Mouse (Mus musculus): Measurements from ENCODE around the gene Adgrf1. TPM values are rescaled to one million over a fixed set of nuclear protein-coding genes. Genes with fewer than 3 reads are reported as not detected.

Gene Adgrf1
- polyA plus RNA-seq, 2 experiments, result 0.08 TPM; not detected in 1

DNA sequence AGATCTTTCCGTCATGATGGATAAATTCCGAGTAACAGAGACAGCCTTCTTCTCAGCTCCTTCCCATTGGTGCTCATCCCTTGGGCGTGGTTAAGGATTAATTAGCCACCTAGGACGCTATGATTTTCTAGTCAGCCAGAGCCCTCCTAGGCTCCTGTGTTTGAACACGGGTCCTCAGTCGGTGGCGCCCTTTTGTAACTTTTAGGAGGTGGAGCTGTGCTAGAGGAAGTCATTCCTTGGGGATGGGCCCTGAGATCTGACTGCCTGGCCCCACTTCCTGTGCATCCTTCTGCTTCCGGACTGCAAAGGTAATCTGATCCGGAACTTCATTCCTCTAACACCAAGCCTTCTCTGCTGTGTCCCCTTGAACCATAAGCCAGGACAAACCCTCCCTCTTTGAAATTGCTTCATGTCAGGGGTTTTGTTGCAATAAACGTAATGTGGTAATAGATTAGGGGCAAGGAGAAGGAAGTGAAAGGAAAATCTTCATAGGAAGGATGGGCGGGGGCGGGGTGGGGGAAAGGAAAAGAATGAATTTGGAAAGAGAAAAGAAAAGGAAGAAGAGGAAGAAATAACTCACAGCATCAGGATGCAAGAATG lies 13.5 kb upstream of the Adgrf1 start:
- H3K4me2 ChIP-seq (replicated peaks; ENCODE audit: low read depth, low read length, severe bottlenecking), result no peak overlapping the region
- WGBS, result 66% methylated on average over 12 of the region's 12 CpGs
- no peak overlapping the region for H3K4me3 ChIP-seq (replicated peaks; ENCODE audit: low read length)
- DNase-seq (ENCODE audit: low spot score), result no peak
- H3K4me1 ChIP-seq (ENCODE audit: control insufficient read depth, insufficient read depth, low read length), result 0 out of 2 replicates have a peak, but pooled peaks cover 5% of the 10 kb centered on the region
- H3K27ac ChIP-seq (replicated peaks; ENCODE audit: low read depth, low read length), result no peak overlapping the region
- H3K9ac ChIP-seq (ENCODE audit: low read depth, low read length, severe bottlenecking), result no peak overlapping the region
- no peaks in the 10 kb centered on the region for H3K27me3 ChIP-seq (ENCODE audit: control insufficient read depth, insufficient read depth, low read length)
- H3K9me3 ChIP-seq (ENCODE audit: control insufficient read depth, low read length), result no peaks in the 10 kb centered on the region
- no peak for TF ChIP-seq POLR2A (IDR thresholded peaks at IDR 0.05; ENCODE audit: borderline replicate concordance, extremely low read depth, insufficient read depth, insufficient read length)
- no peak for ATAC-seq (ENCODE audit: low FRiP score, low read depth)
- no peaks in the 10 kb centered on the region for H3K36me3 ChIP-seq (ENCODE audit: control insufficient read depth, insufficient read depth, low read length)

DNA sequence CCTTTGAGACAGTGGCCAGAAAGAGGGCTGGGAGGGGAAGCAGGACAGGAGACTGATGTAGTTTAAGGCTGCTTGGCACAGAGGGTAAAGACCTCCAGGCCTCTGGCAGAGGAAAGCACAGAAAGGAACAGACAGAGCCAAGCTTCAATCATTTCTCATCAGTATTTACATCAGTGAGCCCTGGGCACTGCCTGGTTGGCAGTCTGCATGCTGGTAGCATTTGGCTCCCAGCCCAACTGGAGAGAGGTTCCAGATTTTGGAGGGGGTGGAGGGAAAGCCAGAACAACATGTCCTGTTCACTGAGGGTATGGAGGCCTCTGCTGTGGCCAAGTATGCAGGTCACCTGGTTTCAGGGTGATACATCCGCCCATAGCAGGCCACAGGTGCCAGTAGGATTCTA lies 12.4 kb upstream of the Adgrf1 start:
- TF ChIP-seq POLR2A (IDR thresholded peaks at IDR 0.05; ENCODE audit: borderline replicate concordance, extremely low read depth, insufficient read depth, insufficient read length), result no peak
- Histone ChIP-seq H3K4me2 (replicated peaks; ENCODE audit: low read depth, low read length, severe bottlenecking) (no peak overlapping the region), H3K4me3 (replicated peaks; ENCODE audit: low read length) (no peak overlapping the region), H3K27me3 (ENCODE audit: control insufficient read depth, insufficient read depth, low read length) (no peaks in the 10 kb centered on the region), H3K27ac (replicated peaks; ENCODE audit: low read depth, low read length) (no peak overlapping the region), H3K9me3 (ENCODE audit: control insufficient read depth, low read length) (peaks cover 8% of the 10 kb centered on the region; the same call in 1 of the 2 replicates), H3K9ac (ENCODE audit: low read depth, low read length, severe bottlenecking) (no peak overlapping the region), H3K4me1 (ENCODE audit: control insufficient read depth, insufficient read depth, low read length) (0 out of 2 replicates have a peak, but pooled peaks cover 5% of the 10 kb centered on the region), H3K36me3 (ENCODE audit: control insufficient read depth, insufficient read depth, low read length) (no peaks in the 10 kb centered on the region)
- ATAC-seq (ENCODE audit: low FRiP score, low read depth), result no peak
- WGBS, result 88% methylated on average over 1 of the region's 1 CpGs
- DNase-seq (ENCODE audit: low spot score), result no peak

DNA sequence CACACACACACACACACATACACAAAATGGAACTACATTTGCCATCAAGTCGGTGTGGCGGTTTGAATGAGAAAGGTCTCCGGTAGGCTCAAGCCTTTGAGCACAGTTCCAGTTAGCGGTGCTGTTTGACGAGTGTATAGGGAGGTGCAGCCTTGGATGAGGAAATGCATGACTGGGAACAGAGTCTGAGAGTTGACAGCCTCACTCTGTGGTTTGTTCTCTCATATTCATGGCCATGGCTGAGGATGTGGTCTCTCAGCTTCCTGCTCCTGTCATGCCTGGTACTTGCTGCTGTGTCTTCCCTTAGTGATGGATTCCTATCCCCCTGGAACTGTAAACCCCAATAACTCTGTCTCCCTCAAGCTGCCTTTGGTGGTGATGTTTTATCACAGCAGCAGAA lies 8.2 kb upstream of the Adgrf1 start:
- no peaks in the 10 kb centered on the region for H3K36me3 ChIP-seq (ENCODE audit: control insufficient read depth, insufficient read depth, low read length)
- no peaks in the 10 kb centered on the region for H3K27me3 ChIP-seq (ENCODE audit: control insufficient read depth, insufficient read depth, low read length)
- no peak for DNase-seq (ENCODE audit: low spot score)
- no peak for TF ChIP-seq POLR2A (IDR thresholded peaks at IDR 0.05; ENCODE audit: borderline replicate concordance, extremely low read depth, insufficient read depth, insufficient read length)
- ATAC-seq (ENCODE audit: low FRiP score, low read depth), result no peak
- no peak overlapping the region for H3K9ac ChIP-seq (ENCODE audit: low read depth, low read length, severe bottlenecking)
- peaks cover 8% of the 10 kb centered on the region; the same call in 1 of the 2 replicates for H3K9me3 ChIP-seq (ENCODE audit: control insufficient read depth, low read length)
- H3K4me1 ChIP-seq (ENCODE audit: control insufficient read depth, insufficient read depth, low read length), result no peaks in the 10 kb centered on the region
- H3K27ac ChIP-seq (replicated peaks; ENCODE audit: low read depth, low read length), result no peak overlapping the region
- no peak overlapping the region for H3K4me3 ChIP-seq (replicated peaks; ENCODE audit: low read length)
- WGBS, result 92% methylated on average over 5 of the region's 5 CpGs
- no peak overlapping the region for H3K4me2 ChIP-seq (replicated peaks; ENCODE audit: low read depth, low read length, severe bottlenecking)

DNA sequence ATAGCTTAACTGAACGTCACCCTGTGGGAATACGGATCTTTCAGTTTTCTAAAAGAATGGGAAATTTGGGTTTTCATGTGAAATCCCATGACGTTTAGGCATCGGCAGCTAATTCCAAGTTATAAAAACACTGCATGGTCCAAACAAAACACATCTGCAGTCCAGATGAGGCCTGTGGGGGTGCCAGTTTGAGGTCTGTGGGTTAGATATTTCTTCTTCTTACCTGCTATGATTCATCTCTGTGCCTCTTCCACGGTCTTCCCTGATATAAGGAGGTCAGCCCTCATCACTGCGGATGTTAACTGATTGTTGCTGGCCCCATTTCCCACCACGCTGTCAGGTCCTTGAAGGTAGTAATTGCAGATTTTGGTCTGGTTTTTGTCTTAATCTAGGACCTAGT lies 5.4 kb upstream of the Adgrf1 start:
- DNase-seq (ENCODE audit: low spot score) (peak; percentile 49), ATAC-seq (ENCODE audit: low FRiP score, low read depth) (no peak)
- no peak for TF ChIP-seq POLR2A (IDR thresholded peaks at IDR 0.05; ENCODE audit: borderline replicate concordance, extremely low read depth, insufficient read depth, insufficient read length)
- no peak overlapping the region for H3K27ac ChIP-seq (replicated peaks; ENCODE audit: low read depth, low read length)
- H3K4me2 ChIP-seq (replicated peaks; ENCODE audit: low read depth, low read length, severe bottlenecking), result no peak overlapping the region
- no peak overlapping the region for H3K9ac ChIP-seq (ENCODE audit: low read depth, low read length, severe bottlenecking)
- no peaks in the 10 kb centered on the region for H3K4me1 ChIP-seq (ENCODE audit: control insufficient read depth, insufficient read depth, low read length)
- 42% methylated on average over 7 of the region's 7 CpGs for WGBS
- H3K27me3 ChIP-seq (ENCODE audit: control insufficient read depth, insufficient read depth, low read length), result no peaks in the 10 kb centered on the region
- H3K9me3 ChIP-seq (ENCODE audit: control insufficient read depth, low read length), result peaks cover 8% of the 10 kb centered on the region; the same call in 1 of the 2 replicates
- no peak overlapping the region for H3K4me3 ChIP-seq (replicated peaks; ENCODE audit: low read length)
- no peaks in the 10 kb centered on the region for H3K36me3 ChIP-seq (ENCODE audit: control insufficient read depth, insufficient read depth, low read length)

DNA sequence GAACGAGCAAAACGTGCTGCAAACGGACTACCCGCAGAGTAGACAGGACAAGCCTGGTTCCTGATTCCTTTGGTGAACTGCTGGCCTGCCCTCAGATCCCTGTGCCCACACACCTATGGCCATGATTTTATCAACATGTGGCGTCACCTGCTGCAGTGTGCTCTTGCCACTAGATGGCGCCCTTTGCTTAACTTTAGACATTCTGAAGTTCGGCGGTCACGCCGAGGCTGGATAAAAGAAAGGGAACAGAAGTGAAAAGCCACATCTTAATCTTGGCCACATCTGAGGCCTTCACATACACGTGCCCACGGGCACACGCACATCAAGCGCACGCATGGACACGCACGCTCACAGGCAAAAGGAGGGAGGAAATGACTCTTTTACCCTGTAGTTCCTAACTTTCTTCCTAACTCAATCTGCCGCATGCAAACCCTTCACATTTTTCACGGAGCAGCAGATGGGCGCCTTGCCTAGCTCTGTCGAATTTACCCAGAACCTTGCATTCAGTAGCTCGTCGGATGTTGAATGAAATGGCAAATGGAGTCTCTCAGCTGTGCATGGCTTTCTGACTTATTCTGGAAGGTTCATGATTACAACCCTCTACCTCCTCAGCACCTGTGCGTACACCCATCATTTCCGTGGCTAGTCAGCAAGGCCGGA lies 4.8 kb upstream of the Adgrf1 start:
- ATAC-seq (ENCODE audit: low FRiP score, low read depth), result peak; percentile 77
- Histone ChIP-seq H3K4me2 (replicated peaks; ENCODE audit: low read depth, low read length, severe bottlenecking) (peak overlapping the region; percentile 29; the same call in 1 of the 2 replicates), H3K27me3 (ENCODE audit: control insufficient read depth, insufficient read depth, low read length) (no peaks in the 10 kb centered on the region)

More for the DNA sequence above, 4.8 kb upstream of the Adgrf1 start:
- no peak overlapping the region for H3K4me3 ChIP-seq (replicated peaks; ENCODE audit: low read length)
- H3K36me3 ChIP-seq (ENCODE audit: control insufficient read depth, insufficient read depth, low read length), result no peaks in the 10 kb centered on the region
- TF ChIP-seq POLR2A (IDR thresholded peaks at IDR 0.05; ENCODE audit: borderline replicate concordance, extremely low read depth, insufficient read depth, insufficient read length), result no peak
- H3K9ac ChIP-seq (ENCODE audit: low read depth, low read length, severe bottlenecking), result no peak overlapping the region
- H3K27ac ChIP-seq (replicated peaks; ENCODE audit: low read depth, low read length), result no peak overlapping the region
- peaks cover 8% of the 10 kb centered on the region; the same call in 1 of the 2 replicates for H3K9me3 ChIP-seq (ENCODE audit: control insufficient read depth, low read length)
- no peaks in the 10 kb centered on the region for H3K4me1 ChIP-seq (ENCODE audit: control insufficient read depth, insufficient read depth, low read length)
- 25% methylated on average over 26 of the region's 26 CpGs for WGBS
- peak; percentile 91 for DNase-seq (ENCODE audit: low spot score)

Data from limb, embryonic 14.5 days (tissue).